Mouse (Mus musculus): ENCODE data around the gene Gstp1. TPM values are rescaled to one million over a fixed set of nuclear protein-coding genes. Genes with fewer than 3 reads are reported as not detected.
"Not testable (repeated sequence)": the region's sequence is repeated elsewhere in the genome, so short reads cannot be mapped to it uniquely, and the experiment has no call there.

Gstp1 gene
- polyA plus RNA-seq, 1 experiment from 2014 or later = 484 TPM

- ATAC-seq (ENCODE audit: low read depth) = no peak
- Histone ChIP-seq H3K4me3 (ENCODE audit: low read depth, low read length) (no peak overlapping the region), H3K27ac (ENCODE audit: low read depth, low read length) (no peak overlapping the region), H3K27me3 (ENCODE audit: control insufficient read depth, insufficient read depth, low read length) (no peaks in the 10 kb centered on the region), H3K4me1 (ENCODE audit: control insufficient read depth, insufficient read depth, low read length) (no peaks in the 10 kb centered on the region), H3K9me3 (ENCODE audit: control insufficient read depth, low read length) (no peaks in the 10 kb centered on the region), H3K36me3 (ENCODE audit: control insufficient read depth, insufficient read depth, low read length) (no peaks in the 10 kb centered on the region), H3K4me2 (ENCODE audit: low read depth, low read length) (no peak overlapping the region), H3K9ac (replicated peaks; ENCODE audit: low read depth, low read length) (no peak overlapping the region)
- WGBS = 40% methylated on average over 4 of the region's 4 CpGs
Observed at GRCm38 (mm10) chr19:4056727-4057126, 18.9 kb upstream of the Gstp1 start.

DNA sequence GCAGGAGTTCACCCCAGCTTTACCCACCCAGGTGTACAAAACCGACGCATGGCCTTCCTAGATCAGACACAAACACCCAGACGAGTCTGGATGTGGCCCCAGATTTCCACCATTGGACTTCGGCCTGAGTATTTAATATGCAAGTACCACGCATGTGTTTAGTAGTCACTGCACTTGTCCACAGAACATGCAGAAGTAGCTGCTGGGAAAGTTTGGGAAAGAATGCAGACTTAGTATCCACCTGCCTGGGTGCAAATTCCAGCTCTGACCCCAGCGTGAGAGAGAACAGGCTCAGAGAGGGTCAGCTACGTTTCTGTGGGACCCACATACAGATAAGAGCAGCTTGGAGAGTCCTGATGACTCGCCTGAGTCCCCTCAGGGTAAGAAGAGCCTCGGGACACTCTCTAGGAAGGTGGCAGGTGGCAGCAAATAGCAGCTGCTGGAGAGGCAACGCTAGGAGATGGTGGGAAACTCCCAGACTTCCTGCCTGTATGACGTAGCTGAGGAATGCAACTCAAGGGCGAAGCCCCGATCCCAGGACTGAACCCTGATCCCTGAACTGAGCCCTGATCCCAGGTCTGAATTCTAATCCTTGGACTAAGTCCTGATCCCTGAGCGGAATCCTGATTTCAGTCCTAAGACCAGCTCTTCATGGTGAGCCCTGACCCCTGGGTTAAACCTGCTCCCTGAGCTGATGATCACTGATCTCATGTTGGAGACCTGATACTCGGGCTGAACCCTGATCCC lies 18.3 kb upstream of the Gstp1 start:
- Histone ChIP-seq H3K4me2 (ENCODE audit: low read depth, low read length) (no peak overlapping the region), H3K4me3 (ENCODE audit: low read depth, low read length) (no peak overlapping the region), H3K9ac (replicated peaks; ENCODE audit: low read depth, low read length) (no peak overlapping the region), H3K27me3 (ENCODE audit: control insufficient read depth, insufficient read depth, low read length) (no peaks in the 10 kb centered on the region), H3K4me1 (ENCODE audit: control insufficient read depth, insufficient read depth, low read length) (no peaks in the 10 kb centered on the region), H3K27ac (ENCODE audit: low read depth, low read length) (no peak overlapping the region), H3K9me3 (ENCODE audit: control insufficient read depth, low read length) (no peaks in the 10 kb centered on the region), H3K36me3 (ENCODE audit: control insufficient read depth, insufficient read depth, low read length) (no peaks in the 10 kb centered on the region)
- WGBS = 69% methylated on average over 15 of the region's 15 CpGs
- ATAC-seq (ENCODE audit: low read depth) = no peak

DNA sequence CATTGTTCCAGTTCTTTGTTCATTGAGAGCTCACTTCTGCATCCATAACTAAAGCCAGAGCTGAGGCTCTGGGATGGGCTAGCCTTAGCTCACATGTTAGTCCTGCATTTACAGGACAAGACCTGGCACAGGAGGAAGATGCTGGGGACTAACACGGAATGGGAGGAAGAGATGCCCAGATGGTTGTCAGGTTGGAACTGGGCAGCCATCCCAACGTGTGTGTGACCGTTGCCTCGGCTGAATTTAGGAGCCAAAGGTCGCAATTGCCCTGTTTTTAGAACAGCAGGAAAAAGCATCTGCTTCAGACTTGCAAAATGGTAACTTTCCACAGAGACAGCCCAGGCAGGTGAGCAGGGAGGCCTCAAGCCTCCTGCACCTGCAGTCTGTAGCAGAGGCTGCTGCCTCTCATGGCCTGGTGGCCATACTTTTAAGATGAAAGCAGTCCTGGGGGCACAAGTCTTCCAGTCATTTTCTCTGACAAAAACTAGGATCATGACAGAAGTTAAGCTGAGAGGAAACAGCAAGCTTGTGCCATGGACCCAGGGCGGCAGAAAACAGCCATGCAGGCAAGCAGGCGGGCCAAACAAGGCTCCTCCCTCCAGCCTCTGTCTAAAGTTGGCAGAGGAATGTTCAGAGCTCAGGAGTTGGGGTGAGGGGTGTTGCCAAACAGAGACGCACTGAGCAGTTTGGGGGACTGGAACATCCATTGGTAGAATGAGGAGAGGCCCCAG lies 17.6 kb upstream of the Gstp1 start:
- no peaks in the 10 kb centered on the region for H3K36me3 ChIP-seq (ENCODE audit: control insufficient read depth, insufficient read depth, low read length)
- no peaks in the 10 kb centered on the region for H3K9me3 ChIP-seq (ENCODE audit: control insufficient read depth, low read length)
- no peak for ATAC-seq (ENCODE audit: low read depth)
- no peaks in the 10 kb centered on the region for H3K27me3 ChIP-seq (ENCODE audit: control insufficient read depth, insufficient read depth, low read length)
- H3K4me3 ChIP-seq (ENCODE audit: low read depth, low read length) = no peak overlapping the region
- H3K4me1 ChIP-seq (ENCODE audit: control insufficient read depth, insufficient read depth, low read length) = no peaks in the 10 kb centered on the region
- 79% methylated on average over 8 of the region's 8 CpGs for WGBS
- no peak overlapping the region for H3K4me2 ChIP-seq (ENCODE audit: low read depth, low read length)
- H3K27ac ChIP-seq (ENCODE audit: low read depth, low read length) = no peak overlapping the region
- no peak overlapping the region for H3K9ac ChIP-seq (replicated peaks; ENCODE audit: low read depth, low read length)

DNA sequence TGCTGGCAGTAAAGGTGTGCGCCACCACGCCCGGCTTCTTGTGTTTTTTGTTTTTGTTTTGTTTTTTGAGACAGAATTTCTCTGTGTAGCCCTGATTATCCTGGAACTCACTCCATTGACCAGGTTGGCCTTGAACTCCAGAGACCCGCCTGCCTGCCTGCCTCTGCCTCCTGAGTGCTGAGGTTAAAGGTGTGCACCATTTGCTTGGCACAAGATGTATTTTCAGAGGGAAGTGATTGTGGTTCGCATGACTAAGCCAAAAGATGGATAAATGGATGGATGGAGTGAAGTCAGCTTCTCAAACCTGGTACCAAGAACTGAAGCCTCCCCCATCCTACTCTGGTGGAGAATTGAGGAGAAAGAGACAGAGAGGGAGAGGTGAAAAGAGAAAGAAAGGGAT lies 16.8 kb upstream of the Gstp1 start:
- Histone ChIP-seq H3K4me2 (ENCODE audit: low read depth, low read length) (no peak overlapping the region), H3K36me3 (ENCODE audit: control insufficient read depth, insufficient read depth, low read length) (no peaks in the 10 kb centered on the region), H3K4me3 (ENCODE audit: low read depth, low read length) (no peak overlapping the region), H3K4me1 (ENCODE audit: control insufficient read depth, insufficient read depth, low read length) (no peaks in the 10 kb centered on the region), H3K9ac (replicated peaks; ENCODE audit: low read depth, low read length) (no peak overlapping the region), H3K9me3 (ENCODE audit: control insufficient read depth, low read length) (no peaks in the 10 kb centered on the region), H3K27me3 (ENCODE audit: control insufficient read depth, insufficient read depth, low read length) (no peaks in the 10 kb centered on the region), H3K27ac (ENCODE audit: low read depth, low read length) (no peak overlapping the region)
- WGBS = 92% methylated on average over 5 of the region's 5 CpGs
- ATAC-seq (ENCODE audit: low read depth) = no peak

GRCm38 (mm10) chr19:4052516-4053030 lies 14.8 kb upstream of the Gstp1 start:
- 79% methylated on average over 5 of the region's 5 CpGs for WGBS
- no peaks in the 10 kb centered on the region for H3K27me3 ChIP-seq (ENCODE audit: control insufficient read depth, insufficient read depth, low read length)
- no peak for ATAC-seq (ENCODE audit: low read depth)
- no peak overlapping the region for H3K4me3 ChIP-seq (ENCODE audit: low read depth, low read length)
- no peak overlapping the region for H3K27ac ChIP-seq (ENCODE audit: low read depth, low read length)
- H3K9ac ChIP-seq (replicated peaks; ENCODE audit: low read depth, low read length) = no peak overlapping the region
- H3K36me3 ChIP-seq (ENCODE audit: control insufficient read depth, insufficient read depth, low read length) = no peaks in the 10 kb centered on the region
- no peaks in the 10 kb centered on the region for H3K9me3 ChIP-seq (ENCODE audit: control insufficient read depth, low read length)
- H3K4me2 ChIP-seq (ENCODE audit: low read depth, low read length) = no peak overlapping the region
- no peaks in the 10 kb centered on the region for H3K4me1 ChIP-seq (ENCODE audit: control insufficient read depth, insufficient read depth, low read length)

GRCm38 (mm10) chr19:4051741-4052515 lies 14.1 kb upstream of the Gstp1 start:
- no peaks in the 10 kb centered on the region for H3K27me3 ChIP-seq (ENCODE audit: control insufficient read depth, insufficient read depth, low read length)
- H3K4me2 ChIP-seq (ENCODE audit: low read depth, low read length) = no peak overlapping the region
- no peaks in the 10 kb centered on the region for H3K36me3 ChIP-seq (ENCODE audit: control insufficient read depth, insufficient read depth, low read length)
- H3K9ac ChIP-seq (replicated peaks; ENCODE audit: low read depth, low read length) = no peak overlapping the region
- H3K4me3 ChIP-seq (ENCODE audit: low read depth, low read length) = no peak overlapping the region
- no peaks in the 10 kb centered on the region for H3K9me3 ChIP-seq (ENCODE audit: control insufficient read depth, low read length)
- H3K4me1 ChIP-seq (ENCODE audit: control insufficient read depth, insufficient read depth, low read length) = no peaks in the 10 kb centered on the region
- no peak overlapping the region for H3K27ac ChIP-seq (ENCODE audit: low read depth, low read length)
- no peak for ATAC-seq (ENCODE audit: low read depth)
- 54% methylated on average over 10 of the region's 10 CpGs for WGBS

DNA sequence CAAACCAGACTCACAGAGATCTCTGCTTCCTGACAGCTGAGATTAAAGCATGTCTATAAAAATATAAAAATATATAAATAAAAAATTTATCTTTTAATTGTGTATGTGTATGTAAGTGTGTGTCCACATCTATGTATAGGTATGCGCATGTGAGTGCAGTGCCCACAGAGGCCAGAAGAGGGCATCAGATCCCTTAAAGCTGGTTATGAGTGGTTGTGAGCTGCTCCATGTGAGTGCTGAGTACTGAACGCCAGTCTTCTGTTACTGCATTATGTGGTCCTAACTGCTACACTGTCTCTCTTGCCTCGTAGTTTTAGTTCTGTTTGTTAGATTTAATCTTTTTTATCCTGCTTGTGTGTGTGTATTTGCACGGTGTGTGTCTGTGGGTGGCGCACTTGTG lies 13.2 kb upstream of the Gstp1 start:
- WGBS = 96% methylated on average over 5 of the region's 5 CpGs
- no peaks in the 10 kb centered on the region for H3K9me3 ChIP-seq (ENCODE audit: control insufficient read depth, low read length)
- ATAC-seq (ENCODE audit: low read depth) = no peak
- no peaks in the 10 kb centered on the region for H3K4me1 ChIP-seq (ENCODE audit: control insufficient read depth, insufficient read depth, low read length)
- H3K27ac ChIP-seq (ENCODE audit: low read depth, low read length) = no peak overlapping the region
- no peaks in the 10 kb centered on the region for H3K36me3 ChIP-seq (ENCODE audit: control insufficient read depth, insufficient read depth, low read length)
- H3K4me2 ChIP-seq (ENCODE audit: low read depth, low read length) = no peak overlapping the region
- no peak overlapping the region for H3K9ac ChIP-seq (replicated peaks; ENCODE audit: low read depth, low read length)
- no peaks in the 10 kb centered on the region for H3K27me3 ChIP-seq (ENCODE audit: control insufficient read depth, insufficient read depth, low read length)
- no peak overlapping the region for H3K4me3 ChIP-seq (ENCODE audit: low read depth, low read length)

DNA sequence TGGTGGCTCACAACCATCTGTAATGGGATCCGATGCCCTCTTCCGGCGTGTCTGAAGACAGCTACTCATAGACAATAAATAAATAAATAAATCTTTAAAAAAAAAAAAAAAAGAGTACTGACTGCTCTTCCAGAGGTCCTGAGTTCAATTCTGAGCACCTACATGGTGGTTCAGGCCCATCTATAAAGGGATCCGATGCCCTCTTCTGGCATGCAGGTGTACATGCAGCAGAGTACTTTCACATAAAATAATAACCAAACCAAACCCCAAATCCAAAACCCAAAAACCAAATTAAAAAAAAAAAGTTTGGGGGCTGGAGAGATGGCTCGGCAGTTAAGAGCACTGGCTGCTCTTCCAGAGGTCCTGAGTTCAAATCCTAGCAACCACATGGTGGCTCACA lies 11.3 kb upstream of the Gstp1 start:
- H3K27me3 ChIP-seq (ENCODE audit: control insufficient read depth, insufficient read depth, low read length); H3K9me3 ChIP-seq (ENCODE audit: control insufficient read depth, low read length); ATAC-seq (ENCODE audit: low read depth); H3K4me2 ChIP-seq (ENCODE audit: low read depth, low read length); H3K9ac ChIP-seq (replicated peaks; ENCODE audit: low read depth, low read length); H3K36me3 ChIP-seq (ENCODE audit: control insufficient read depth, insufficient read depth, low read length); H3K4me1 ChIP-seq (ENCODE audit: control insufficient read depth, insufficient read depth, low read length); H3K4me3 ChIP-seq (ENCODE audit: low read depth, low read length); H3K27ac ChIP-seq (ENCODE audit: low read depth, low read length): not testable (repeated sequence)
- 78% methylated on average over 5 of the region's 5 CpGs for WGBS

DNA sequence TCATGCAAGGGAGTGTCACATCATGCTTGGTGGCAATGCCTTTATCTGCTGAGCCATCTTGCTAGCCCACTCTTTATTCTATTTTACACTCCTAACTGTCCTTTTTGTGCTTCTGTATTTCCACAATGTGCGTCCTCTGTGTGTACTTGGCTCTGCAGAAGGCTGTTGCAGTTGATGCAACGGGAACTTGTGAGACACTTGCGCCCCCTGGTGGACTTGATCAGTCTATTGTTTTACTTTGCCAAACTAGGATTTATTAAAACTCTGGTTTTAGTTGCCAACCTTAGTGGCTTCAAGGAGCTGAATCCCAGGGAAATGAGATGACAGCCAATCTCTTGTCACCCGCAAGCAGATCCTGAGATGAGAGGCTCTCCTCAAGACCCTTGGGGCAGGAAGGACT lies 10.1 kb upstream of the Gstp1 start:
- ATAC-seq (ENCODE audit: low read depth) = no peak
- Histone ChIP-seq H3K4me2 (ENCODE audit: low read depth, low read length) (no peak overlapping the region), H3K9me3 (ENCODE audit: control insufficient read depth, low read length) (no peaks in the 10 kb centered on the region), H3K36me3 (ENCODE audit: control insufficient read depth, insufficient read depth, low read length) (no peaks in the 10 kb centered on the region), H3K9ac (replicated peaks; ENCODE audit: low read depth, low read length) (no peak overlapping the region), H3K27me3 (ENCODE audit: control insufficient read depth, insufficient read depth, low read length) (no peaks in the 10 kb centered on the region), H3K4me1 (ENCODE audit: control insufficient read depth, insufficient read depth, low read length) (no peaks in the 10 kb centered on the region), H3K4me3 (ENCODE audit: low read depth, low read length) (no peak overlapping the region), H3K27ac (ENCODE audit: low read depth, low read length) (no peak overlapping the region)
- WGBS = 16% methylated on average over 4 of the region's 4 CpGs
